Mouse (Mus musculus): ENCODE results near the gene 1700029H14Rik.

DNA sequence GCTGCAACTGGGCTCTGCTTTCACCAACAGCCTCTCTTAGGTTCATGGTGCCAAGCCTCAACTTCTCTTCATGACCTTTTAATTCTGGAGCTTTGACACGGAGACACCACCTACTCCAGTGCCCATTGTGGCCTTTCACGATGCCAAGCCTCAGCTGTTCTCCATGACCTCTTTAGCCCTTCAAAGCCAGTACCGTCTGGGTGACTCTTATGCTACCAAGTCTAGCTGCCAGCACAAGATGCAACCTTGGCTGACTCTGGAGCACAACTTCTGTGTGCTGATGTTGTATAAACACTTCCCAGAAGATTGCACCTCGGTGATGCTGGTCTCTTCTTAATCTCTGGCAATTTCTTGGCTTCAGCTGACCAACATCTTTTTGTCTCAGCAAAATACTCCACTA is 15.8 kb downstream of the 1700029H14Rik start:
- TF ChIP-seq POLR2A (IDR thresholded peaks at IDR 0.05; ENCODE audit: borderline replicate concordance, extremely low read depth, low read depth, low read length) (no peak), CTCF (IDR thresholded peaks at IDR 0.05; ENCODE audit: insufficient read depth, low read length) (no peak)

Measured in lung, adult 2 months (tissue).